Mouse (Mus musculus) brain, embryonic 14.5 days (tissue): ENCODE results near the gene Mdc1.

Source experiments
- CTCF ChIP-seq: fragments of 200-500 bp; IDR thresholded peaks from 2 replicates; pipeline ENCODE4 v1.5.1; 2012; ENCODE audit warnings: inconsistent platforms, mild to moderate bottlenecking, moderate library complexity, borderline replicate concordance; ENCODE audit not compliant: insufficient read depth, insufficient read length; ENCODE audit errors: extremely low read depth
- POLR2A ChIP-seq: fragments of 200-500 bp; IDR thresholded peaks from 2 replicates; pipeline ENCODE4 v1.6.1; 2012; ENCODE audit warnings: mild to moderate bottlenecking, inconsistent platforms, borderline replicate concordance; ENCODE audit not compliant: poor library complexity, insufficient read depth, insufficient read length, severe bottlenecking; ENCODE audit errors: extremely low read depth

DNA sequence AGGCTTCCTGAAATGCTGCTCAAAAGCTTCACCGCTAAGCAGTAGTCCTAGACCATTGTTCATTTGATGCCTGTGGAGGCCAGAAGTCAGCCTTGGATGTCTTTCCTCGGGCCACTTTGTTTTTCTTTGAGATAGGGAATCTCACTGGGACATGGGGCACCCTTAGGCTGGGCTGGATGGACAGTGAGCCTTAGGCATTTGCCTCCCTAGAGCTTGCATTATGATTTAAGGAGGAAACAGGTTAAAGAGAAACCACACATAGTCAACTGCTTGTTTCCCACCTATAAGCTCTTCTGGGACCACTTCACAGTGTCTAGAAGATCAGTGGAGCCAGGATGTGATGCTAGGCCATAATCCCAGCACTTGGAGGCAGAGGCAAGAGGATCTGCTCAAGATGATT lies 18.5 kb downstream of the Mdc1 start:
- no peak for TF ChIP-seq CTCF
- no peak for TF ChIP-seq POLR2A
